Mouse (Mus musculus) megakaryocyte, embryonic 14.5 days (primary cell): ENCODE measurements at regions not wholly inside any gene's neighbourhood (a gene's known extent, or its start where the extent isn't known, plus 50 kb on each side); places are given as distances from the start of the nearest gene placed in this dataset.
A peak's percentile ranks its signal among the peaks of the same experiment; 100 is the strongest.
"Not testable (repeated sequence)": the region's sequence is repeated elsewhere in the genome, so short reads cannot be mapped to it uniquely, and the experiment has no call there.

Source experiments
- H3K27me3 ChIP-seq: replicated peaks from 2 replicates; pipeline ENCODE3; 2012; ENCODE audit warnings: inconsistent platforms
- H3K36me3 ChIP-seq: replicated peaks from 2 replicates; pipeline ENCODE3; 2012; ENCODE audit warnings: low read length, inconsistent platforms, mixed read lengths
- H3K4me1 ChIP-seq: 2 replicates; pipeline ENCODE4 v1.6.1; 2012; ENCODE audit warnings: inconsistent platforms
- H3K4me3 ChIP-seq: replicated peaks from 2 replicates; pipeline ENCODE3; 2012; ENCODE audit warnings: moderate library complexity, mild to moderate bottlenecking, inconsistent platforms
- H3K9me3 ChIP-seq: 2 replicates; pipeline ENCODE4 v1.6.1; 2012; ENCODE audit warnings: inconsistent platforms
- FLI1 ChIP-seq: IDR thresholded peaks from 2 replicates; pipeline ENCODE4 v1.6.1; 2012; ENCODE audit warnings: low read length, inconsistent platforms, mixed read lengths
- GATA1 ChIP-seq: IDR thresholded peaks from 3 replicates; pipeline ENCODE4 v1.6.1; 2012; ENCODE audit warnings: mixed read lengths, low read length, inconsistent platforms, borderline replicate concordance

DNA sequence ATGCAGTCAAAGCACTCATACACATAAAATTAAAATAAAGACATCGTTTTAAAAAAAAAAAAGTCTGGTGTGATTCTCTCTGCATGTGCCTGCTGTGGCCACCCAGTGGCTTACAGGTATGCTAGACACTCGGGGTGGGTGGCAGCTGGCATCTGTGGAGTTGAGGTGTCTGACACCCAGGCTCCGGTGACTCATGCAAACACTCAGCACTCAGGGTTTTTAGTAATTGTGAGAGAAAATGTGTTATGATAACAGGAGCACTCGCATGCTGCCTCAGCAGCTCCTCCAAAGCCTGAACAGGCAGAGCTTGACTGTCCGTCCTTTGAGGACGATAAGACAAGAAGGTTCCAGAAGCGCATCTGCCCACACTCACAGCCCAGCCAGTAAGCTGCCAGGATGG lies 159.0 kb upstream of the A430005L14Rik start:
- Histone ChIP-seq H3K27me3 (no peaks in the 10 kb centered on the region), H3K36me3 (no peaks in the 10 kb centered on the region), H3K4me1 (no peaks in the 10 kb centered on the region), H3K4me3 (no peak overlapping the region), H3K9me3 (peaks cover 82% of the 10 kb centered on the region)
- no peak for TF ChIP-seq FLI1
- TF ChIP-seq GATA1 = no peak

DNA sequence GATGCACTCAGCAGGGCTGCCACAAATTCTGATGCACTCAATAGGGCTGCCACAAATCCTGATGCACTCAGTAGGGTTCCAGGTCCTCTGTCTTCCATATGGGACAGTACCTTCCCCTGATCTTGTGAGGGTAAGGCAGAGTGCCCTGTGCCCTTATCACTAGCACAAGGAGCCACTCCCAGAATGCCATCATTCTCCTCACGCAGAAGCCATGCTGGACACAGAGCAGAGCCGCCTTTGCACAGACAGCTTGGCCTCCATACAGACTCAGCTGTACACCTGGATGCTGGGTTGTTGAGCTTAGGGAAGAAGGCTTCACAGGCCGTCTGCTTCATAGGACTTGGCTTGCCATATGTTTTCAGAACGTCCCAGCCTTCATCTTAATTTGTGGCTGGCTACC lies 151.3 kb upstream of the A430005L14Rik start:
- no peak for TF ChIP-seq FLI1
- TF ChIP-seq GATA1 = no peak

DNA sequence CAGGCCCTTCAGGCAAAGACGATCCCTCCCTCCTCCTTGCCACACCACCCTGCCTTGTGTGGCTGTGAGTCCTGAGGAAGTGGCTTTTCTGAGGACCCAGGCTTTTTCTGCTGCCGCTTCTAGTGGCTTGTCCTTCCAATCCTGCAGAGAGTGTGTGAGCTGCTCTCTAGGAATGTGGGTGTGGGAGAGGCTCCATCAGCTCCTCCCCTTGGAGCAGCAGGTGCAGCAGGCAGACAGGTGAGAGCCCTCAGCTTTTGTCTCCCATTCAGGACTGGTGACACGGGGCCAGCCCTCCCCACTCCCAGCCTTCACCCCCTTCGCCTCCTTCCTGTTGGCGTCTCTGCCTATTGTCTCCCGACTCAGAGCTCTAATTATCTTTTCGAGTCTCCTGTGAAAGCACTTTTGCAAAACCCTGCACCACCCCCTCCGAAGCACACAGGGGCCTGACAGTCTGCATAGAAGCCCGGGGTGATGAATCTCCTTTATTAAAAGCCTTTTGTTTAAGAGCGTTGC lies 150.8 kb upstream of the A430005L14Rik start:
- Histone ChIP-seq H3K4me1 (peaks cover 16% of the 10 kb centered on the region), H3K27me3 (peaks cover 9% of the 10 kb centered on the region), H3K36me3 (no peaks in the 10 kb centered on the region), H3K4me3 (no peak overlapping the region), H3K9me3 (peaks cover 38% of the 10 kb centered on the region)
- TF ChIP-seq FLI1 (no peak), GATA1 (no peak)

More for the DNA sequence above, 151.3 kb upstream of the A430005L14Rik start:
- no peaks in the 10 kb centered on the region for H3K36me3 ChIP-seq
- H3K4me3 ChIP-seq = no peak overlapping the region
- H3K4me1 ChIP-seq = peaks cover 16% of the 10 kb centered on the region
- H3K27me3 ChIP-seq = peaks cover 9% of the 10 kb centered on the region
- H3K9me3 ChIP-seq = peaks cover 43% of the 10 kb centered on the region

DNA sequence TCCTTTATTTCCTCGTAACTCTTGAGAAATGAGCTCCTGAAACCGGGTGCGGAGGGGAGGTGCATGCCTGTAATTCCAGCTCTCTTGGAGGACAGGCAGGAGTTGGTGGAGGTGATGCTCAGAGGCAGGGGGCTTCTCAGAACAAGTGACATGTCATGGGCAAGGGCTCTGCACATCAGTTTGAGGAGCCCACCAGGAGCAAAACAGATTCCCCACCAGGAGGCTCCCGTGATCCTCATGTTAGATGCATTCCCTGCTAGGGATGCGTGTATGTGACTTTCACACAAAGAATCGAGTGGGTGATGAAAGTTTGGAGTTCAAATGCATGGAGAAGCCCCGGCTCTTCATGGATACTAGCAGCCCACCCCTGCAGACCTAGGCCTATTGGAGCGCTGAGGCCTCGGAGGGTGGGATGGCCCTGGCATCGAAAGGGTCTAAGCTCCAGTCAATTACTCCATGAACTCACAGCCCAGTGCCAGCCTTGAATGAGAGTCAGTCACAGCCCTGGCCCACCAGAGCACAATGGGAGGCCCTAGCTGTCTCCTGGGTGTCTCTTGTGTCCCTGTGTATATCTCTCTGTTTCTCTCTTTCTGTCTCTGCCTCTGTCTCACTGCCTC lies 150.1 kb upstream of the A430005L14Rik start:
- peaks cover 40% of the 10 kb centered on the region for H3K9me3 ChIP-seq

DNA sequence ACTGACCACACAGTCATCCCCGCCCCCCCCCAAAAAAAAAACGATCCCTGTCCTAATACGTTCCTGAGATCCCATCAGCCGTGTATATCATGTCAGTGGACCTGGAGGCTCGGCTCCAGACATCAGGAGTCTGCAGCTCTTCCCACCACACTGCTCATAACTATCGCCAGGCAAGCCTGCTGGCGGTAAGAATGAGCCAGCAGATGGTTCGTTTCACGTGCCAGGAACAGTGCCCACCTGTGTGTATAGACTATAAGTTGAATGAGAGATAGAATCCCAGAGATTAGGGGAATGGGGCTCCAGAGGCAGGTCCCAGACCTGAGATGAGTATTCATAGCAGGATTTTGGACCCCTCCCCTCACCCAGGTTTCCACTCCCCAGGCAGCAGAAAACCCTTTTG lies 144.2 kb upstream of the A430005L14Rik start:
- no peaks in the 10 kb centered on the region for H3K36me3 ChIP-seq
- no peaks in the 10 kb centered on the region for H3K27me3 ChIP-seq
- peaks cover 41% of the 10 kb centered on the region for H3K9me3 ChIP-seq
- H3K4me3 ChIP-seq = no peak overlapping the region
- H3K4me1 ChIP-seq = peaks cover 12% of the 10 kb centered on the region
- TF ChIP-seq GATA1 (no peak), FLI1 (no peak)

More for the DNA sequence above, 150.1 kb upstream of the A430005L14Rik start:
- no peak for TF ChIP-seq FLI1
- no peak for TF ChIP-seq GATA1
- Histone ChIP-seq H3K36me3 (no peaks in the 10 kb centered on the region), H3K4me1 (peaks cover 16% of the 10 kb centered on the region), H3K27me3 (peaks cover 9% of the 10 kb centered on the region), H3K4me3 (no peak overlapping the region)

DNA sequence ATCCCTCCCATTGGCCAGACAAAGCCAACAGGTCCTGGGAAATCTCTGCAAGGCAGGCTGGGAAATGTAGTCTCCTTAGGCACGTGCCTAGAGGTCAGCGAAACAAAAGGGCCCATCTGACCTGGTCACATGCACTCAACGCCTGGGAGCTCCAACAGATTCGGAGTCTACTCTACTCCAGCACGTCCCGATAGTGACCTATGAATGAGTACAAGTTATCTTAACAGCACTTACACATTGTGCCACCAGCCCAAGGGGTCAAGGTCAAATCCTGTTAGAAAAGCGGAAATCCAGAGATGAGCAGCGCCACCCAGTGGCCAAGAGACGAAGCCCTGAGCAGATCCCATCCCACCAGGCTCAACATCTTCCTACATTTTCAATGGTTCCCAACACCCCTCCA lies 129.1 kb upstream of the A430005L14Rik start:
- Histone ChIP-seq H3K36me3 (no peaks in the 10 kb centered on the region), H3K27me3 (no peaks in the 10 kb centered on the region), H3K9me3 (peaks cover 89% of the 10 kb centered on the region), H3K4me1 (no peaks in the 10 kb centered on the region), H3K4me3 (no peak overlapping the region)
- no peak for TF ChIP-seq FLI1
- TF ChIP-seq GATA1 = no peak

DNA sequence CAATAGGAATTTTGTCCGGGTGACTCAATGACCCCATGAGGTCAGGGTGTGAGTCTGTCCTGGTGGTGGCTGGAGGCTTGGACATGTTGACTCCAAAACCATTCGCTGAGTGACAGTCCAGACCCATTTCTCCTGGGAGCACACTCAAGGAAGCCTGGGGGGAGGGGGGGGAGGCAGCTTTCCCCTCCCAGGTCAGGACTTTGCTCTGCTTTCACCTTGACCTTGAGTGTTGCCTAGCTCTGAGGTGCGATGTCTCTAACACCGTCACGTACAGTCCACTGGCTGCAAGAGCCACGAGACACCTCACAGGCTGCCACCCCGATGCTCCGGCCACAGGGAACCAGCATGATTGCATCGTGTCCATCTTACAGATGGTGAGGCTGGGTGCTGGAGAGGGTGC lies 127.3 kb upstream of the A430005L14Rik start:
- no peaks in the 10 kb centered on the region for H3K27me3 ChIP-seq
- no peaks in the 10 kb centered on the region for H3K36me3 ChIP-seq
- H3K4me1 ChIP-seq = no peaks in the 10 kb centered on the region
- peak overlapping the region; percentile 57 for H3K4me3 ChIP-seq
- peaks cover 92% of the 10 kb centered on the region for H3K9me3 ChIP-seq
- TF ChIP-seq GATA1 (no peak), FLI1 (no peak)

DNA sequence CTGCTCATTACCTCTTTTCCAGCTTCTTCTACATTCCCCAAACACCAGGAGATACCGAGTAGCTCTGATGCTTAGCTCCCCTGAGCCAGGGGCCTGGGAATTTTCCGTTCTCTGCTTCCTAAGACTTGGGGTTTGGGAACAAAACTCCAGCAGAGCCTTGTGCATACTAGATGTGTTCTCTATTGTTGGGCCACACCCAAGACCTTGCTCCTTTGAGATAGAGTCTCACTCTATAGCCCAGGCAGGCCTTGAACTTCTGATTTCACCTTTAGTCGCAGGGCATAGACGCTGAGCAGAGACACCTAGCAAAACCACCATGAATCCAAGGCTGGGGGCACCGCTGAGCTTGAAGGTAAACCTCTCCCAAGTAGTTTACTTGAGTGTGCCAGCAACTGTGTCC lies 126.5 kb upstream of the A430005L14Rik start:
- no peaks in the 10 kb centered on the region for H3K36me3 ChIP-seq
- TF ChIP-seq FLI1 (no peak), GATA1 (no peak)
- no peak overlapping the region for H3K4me3 ChIP-seq
- no peaks in the 10 kb centered on the region for H3K27me3 ChIP-seq
- peaks cover 92% of the 10 kb centered on the region for H3K9me3 ChIP-seq
- no peaks in the 10 kb centered on the region for H3K4me1 ChIP-seq

DNA sequence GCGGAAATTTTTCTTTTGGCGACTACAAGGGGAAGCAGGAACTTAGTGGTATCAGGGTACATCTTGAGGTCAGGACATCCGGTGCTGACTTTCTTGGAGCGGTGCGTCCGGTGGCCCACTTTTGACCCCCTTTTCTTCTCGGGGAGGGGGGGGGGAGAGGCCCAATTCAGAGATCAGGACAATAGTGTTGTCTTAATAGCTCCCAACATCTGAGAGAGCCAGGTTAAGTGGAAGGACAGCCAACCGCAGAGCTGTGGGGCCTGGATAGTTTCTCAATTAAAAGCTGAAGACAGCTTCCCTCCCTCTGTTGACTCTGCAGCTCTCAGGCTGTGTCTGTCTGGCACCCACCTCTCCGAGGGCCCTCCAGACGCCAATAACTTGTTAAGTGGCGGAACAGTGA lies 125.8 kb upstream of the A430005L14Rik start:
- peaks cover 89% of the 10 kb centered on the region for H3K9me3 ChIP-seq
- H3K36me3 ChIP-seq, H3K27me3 ChIP-seq: not testable (repeated sequence)

DNA sequence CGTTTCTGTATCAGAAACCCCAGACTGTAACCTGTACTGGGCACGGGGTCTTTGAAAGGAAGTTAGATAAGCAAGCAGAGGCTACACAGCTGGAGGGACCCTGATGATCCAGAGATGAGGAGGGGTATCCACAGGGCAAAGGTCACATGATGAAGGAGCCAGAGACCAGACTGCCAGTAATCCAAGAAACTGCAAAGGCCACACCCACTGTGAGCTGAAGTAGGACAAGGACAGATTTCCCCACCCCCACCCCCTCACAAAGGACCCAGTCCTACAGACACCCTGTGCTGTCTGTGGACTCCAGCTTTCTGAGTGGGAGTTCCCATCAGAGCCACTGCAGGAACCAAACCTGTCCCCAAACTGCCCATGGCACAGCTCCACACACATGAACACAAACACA lies 124.9 kb upstream of the A430005L14Rik start:
- Histone ChIP-seq H3K36me3 (no peaks in the 10 kb centered on the region), H3K4me3 (no peak overlapping the region), H3K9me3 (peaks cover 89% of the 10 kb centered on the region), H3K4me1 (no peaks in the 10 kb centered on the region), H3K27me3 (no peaks in the 10 kb centered on the region)
- TF ChIP-seq FLI1 (no peak), GATA1 (no peak)

More for the DNA sequence above, 125.8 kb upstream of the A430005L14Rik start:
- H3K4me3 ChIP-seq, H3K4me1 ChIP-seq: not testable (repeated sequence)

DNA sequence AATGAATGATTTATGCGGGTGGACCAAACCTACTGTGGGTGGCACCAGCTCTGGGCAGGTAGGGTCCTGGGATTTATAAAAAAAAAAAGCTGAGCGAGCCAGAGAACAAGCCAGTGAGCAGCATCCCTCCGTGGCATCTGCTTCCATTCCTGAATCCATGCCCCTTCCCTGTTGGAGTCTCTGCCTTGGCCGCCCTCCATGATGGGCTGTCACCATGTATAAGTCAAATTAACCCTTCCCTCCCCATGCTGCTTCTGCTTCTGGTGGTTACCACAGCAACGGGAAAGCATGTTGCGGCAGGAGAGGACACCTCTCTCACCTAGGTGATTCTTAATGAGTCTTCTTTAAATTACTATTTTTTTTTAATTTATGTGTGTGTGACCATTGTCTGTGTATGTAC lies 112.3 kb upstream of the A430005L14Rik start:
- peaks cover 52% of the 10 kb centered on the region for H3K9me3 ChIP-seq
- H3K4me1 ChIP-seq = no peaks in the 10 kb centered on the region
- no peak for TF ChIP-seq GATA1
- TF ChIP-seq FLI1 = no peak
- peak overlapping the region; percentile 2 for H3K4me3 ChIP-seq
- H3K27me3 ChIP-seq = no peaks in the 10 kb centered on the region
- H3K36me3 ChIP-seq = no peaks in the 10 kb centered on the region
